Mouse (Mus musculus): Measurements from ENCODE around the gene Enpp1.
"Not testable (repeated sequence)": the region's sequence is repeated elsewhere in the genome, so short reads cannot be mapped to it uniquely, and the experiment has no call there.

Enpp1 gene

DNA sequence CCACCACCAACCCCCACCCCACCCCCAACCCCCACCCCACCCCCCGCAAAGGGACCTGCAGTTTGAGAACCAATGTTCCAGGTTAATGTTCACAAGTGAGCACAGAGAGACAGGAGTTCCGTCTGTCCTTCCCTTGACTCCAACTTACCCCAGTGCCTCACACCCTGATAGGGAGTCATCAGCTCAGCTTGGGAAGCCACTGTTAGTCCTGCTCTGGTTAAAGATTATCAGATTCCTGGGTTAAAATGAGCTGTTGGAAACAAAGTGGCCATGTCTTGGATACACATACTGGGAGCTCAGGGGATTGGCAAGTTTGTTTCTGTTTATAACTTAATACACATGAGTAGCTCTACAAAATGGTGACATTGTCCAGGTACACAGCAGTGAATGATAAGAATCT, 75.0 kb downstream of the Enpp1 start:
- DNase-seq (ENCODE audit: low read depth), result no peak

DNA sequence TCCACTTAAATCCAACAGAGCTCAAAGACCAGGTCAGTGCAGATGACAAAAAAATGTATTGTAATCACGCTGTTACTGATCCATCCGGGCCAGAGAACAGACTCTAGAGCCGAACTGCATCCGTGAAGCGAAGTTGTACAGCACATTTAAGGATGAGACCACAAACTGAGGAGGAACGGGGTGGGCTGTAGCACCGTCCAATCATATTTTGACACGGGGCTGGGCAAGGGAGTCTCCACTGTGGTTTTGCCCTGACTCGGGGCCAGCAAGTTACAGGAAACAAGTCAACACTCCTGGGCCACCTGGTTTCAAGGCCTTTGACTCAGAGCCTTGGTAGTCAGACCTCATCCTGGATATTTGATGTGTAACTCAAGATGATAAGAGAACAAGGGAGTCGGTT, 76.1 kb downstream of the Enpp1 start:
- DNase-seq (ENCODE audit: low read depth), result no peak

DNA sequence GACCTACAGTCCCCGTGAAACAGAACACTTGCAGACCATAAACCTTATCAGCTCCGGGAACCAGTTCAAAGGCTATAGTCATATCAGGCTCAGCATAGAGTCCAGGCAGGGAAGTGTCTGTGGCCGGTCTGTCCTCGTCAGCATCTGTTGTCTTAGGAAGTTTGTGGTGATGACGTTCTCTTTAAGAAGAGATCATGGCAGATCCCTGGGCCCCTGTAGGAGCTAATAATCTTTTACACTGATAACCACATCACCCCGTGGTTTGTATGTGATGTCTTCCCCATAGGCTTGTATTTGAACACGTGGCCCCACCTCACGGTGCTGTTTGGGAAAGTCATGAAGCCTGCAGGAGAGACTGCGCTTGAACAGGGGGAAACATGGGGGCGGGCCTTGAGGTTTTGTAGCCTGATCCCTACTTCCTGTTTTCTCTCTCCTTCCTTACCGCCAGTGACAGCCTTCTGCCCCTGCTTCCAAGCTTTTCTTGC, 76.6 kb downstream of the Enpp1 start:
- DNase-seq (ENCODE audit: low read depth), result no peak

GRCm38 (mm10) chr10:24634288-24634687, 77.7 kb downstream of the Enpp1 start:
- DNase-seq (ENCODE audit: low read depth), result no peak

- DNase-seq (ENCODE audit: low read depth), result no peak
Measured at GRCm38 (mm10) chr10:24631122-24631521, 80.8 kb downstream of the Enpp1 start.

DNA sequence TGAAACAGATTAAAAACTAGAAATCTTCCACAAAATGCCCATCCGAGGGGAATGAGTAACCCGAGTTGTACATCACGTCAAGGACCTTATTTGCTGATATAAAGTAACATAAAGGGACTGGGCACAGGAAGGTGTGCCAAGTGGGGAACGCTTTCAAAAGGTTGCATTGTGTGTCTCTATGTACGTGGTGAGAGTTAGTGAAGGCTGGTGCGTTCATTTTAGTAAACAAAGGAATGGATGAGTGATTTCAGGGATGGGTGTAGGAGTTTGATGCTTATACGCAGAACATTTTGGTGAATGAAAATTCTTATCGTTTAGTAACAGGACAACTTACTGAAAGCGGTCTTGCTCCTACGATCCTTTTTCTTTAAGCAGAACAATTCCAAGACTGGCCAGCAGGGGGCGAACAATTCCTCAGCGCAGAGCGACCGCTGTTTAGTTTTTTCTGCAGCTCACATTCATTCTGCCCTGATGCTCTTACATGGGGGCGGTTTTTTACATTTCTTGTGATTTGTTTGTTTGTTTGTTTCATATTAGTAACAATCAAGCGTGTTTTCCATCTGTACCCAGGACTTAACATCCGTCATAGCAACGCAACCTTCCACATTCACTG, 81.4 kb downstream of the Enpp1 start:
- peak; percentile 45 for DNase-seq (ENCODE audit: low read depth)

GRCm38 (mm10) chr10:24629086-24629720, 82.8 kb downstream of the Enpp1 start:
- no peak for DNase-seq (ENCODE audit: low read depth)

DNA sequence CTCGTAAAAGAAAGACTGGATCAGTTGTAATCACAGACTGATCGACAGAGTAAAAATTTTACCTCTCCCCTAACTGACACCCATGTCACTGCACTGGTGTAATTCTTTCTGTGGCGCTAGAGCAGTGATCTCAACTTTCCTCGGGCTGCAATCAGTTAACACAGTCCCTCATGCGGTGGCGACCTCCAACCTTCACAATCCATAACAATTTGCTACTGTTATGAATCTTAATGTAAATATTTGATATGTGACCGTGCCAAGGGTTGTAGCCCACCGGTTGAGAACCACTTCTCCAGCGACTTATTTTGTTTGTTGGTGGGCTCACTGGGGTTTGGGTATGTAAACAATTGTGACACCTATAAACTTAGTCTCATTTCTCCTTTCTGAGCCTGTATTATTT, 83.5 kb downstream of the Enpp1 start:
- no peak for DNase-seq (ENCODE audit: low read depth)

DNA sequence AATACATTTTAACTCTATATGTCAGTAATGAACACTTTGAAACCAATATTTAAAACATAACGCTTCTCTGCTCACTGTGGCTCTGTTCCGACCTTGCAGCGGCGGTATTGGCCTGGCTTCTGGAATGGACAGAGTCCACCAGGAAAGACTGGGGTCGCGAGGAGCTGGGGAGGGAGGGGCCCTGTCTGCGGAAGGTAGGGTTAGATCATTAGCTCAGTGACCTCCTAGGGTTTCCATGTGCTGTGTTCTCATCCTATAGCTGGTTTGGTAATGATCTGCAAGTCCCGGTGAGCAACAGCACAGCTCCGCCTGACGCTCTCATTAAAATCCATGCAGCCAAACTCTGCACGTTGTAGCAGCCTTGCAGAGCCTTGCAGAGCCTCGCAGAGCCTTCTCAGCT, 84.7 kb downstream of the Enpp1 start:
- no peak for DNase-seq (ENCODE audit: low read depth)

GRCm38 (mm10) chr10:24625060-24625701, 86.8 kb downstream of the Enpp1 start:
- DNase-seq (ENCODE audit: low read depth), result peak; percentile 72

- DNase-seq (ENCODE audit: low read depth), result peak; percentile 51
Measured at GRCm38 (mm10) chr10:24622586-24622985, 89.4 kb downstream of the Enpp1 start.

- DNase-seq (ENCODE audit: low read depth), result peak; percentile 43
Measured at GRCm38 (mm10) chr10:24621572-24621971, 90.4 kb downstream of the Enpp1 start.

- DNase-seq (ENCODE audit: low read depth), result not testable (repeated sequence)
Measured at GRCm38 (mm10) chr10:24616572-24616971, 95.4 kb downstream of the Enpp1 start.

DNA sequence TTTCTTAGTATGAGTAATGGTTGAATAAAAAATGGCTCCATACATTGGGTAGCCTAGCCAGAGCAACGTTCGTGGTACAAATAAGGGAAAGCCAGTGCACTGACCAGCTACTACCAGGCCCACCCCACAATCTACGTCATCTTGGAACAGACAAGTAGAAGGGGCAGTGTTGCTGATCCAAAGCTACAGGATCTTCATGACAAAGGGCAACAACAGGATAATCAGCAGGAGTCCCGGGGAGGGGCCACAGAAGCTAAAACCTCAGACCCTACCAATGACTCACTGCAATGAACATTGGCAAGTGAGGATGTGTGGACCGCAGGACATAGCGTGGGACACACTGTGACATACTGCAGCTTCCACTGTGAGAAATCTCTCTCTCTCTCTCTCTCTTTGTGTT, 96.2 kb downstream of the Enpp1 start:
- DNase-seq (ENCODE audit: low read depth), result no peak

DNA sequence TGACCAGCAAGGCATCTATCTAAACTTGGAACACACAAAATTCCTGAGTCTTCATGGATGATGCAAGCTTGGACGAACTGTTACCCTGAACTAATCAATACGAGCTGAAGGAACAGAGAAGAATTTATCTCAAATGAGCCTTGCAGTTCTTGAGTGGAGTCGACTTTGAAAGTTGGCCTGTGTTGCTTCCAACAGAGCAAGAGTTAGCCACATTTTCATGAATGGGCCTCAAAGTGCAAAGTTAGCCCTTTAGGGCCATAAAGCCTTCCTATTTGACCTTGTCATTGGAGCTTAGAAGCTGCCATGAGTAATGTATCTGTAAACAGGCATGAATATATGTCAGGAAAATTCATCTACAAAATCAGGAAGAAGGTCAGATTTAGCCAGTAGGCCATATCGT, 97.2 kb downstream of the Enpp1 start:
- DNase-seq (ENCODE audit: low read depth), result no peak

DNA sequence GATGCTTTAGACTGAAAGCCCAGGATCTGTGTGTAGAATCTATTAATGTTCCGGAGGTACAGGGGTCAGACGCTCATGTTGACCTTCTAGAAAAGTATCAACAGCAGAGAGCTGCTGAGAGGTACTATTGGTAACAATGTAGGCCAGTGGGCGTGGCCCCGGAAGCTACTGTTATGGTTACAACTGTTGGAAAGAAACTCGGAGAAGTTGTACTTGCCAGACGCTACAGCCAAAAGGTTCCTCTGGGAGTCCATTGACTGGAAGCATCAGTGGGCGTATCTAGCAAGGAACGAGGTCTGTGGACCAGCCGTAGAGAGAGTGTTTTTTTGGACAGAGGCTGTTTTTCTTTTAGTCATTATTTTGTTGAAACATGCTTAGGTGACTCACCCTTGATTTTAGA, 102.2 kb downstream of the Enpp1 start:
- no peak for DNase-seq (ENCODE audit: low read depth)

- DNase-seq (ENCODE audit: low read depth), result no peak
Measured at GRCm38 (mm10) chr10:24609146-24609545, 102.8 kb downstream of the Enpp1 start.

- no peak for DNase-seq (ENCODE audit: low read depth)
Measured at GRCm38 (mm10) chr10:24603727-24604126, 108.2 kb downstream of the Enpp1 start.

DNA sequence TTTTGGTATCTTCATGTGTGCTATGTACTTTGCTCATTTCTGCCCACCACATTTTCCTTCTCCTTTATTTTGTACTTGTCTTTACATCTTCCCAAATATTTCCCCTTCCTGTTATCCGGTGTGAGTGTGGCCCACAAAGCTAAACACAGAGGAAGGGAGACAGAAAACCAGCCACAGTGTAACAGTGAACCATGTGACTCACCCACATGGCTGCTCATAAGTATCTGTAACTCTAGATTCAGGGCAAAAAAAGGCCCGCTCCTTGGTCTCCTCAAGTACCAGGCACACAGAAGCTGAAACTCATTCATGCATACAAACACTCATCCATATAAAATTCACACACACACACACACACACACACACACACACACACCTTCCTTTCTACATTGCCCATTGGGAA, 108.9 kb downstream of the Enpp1 start:
- DNase-seq (ENCODE audit: low read depth), result no peak

DNA sequence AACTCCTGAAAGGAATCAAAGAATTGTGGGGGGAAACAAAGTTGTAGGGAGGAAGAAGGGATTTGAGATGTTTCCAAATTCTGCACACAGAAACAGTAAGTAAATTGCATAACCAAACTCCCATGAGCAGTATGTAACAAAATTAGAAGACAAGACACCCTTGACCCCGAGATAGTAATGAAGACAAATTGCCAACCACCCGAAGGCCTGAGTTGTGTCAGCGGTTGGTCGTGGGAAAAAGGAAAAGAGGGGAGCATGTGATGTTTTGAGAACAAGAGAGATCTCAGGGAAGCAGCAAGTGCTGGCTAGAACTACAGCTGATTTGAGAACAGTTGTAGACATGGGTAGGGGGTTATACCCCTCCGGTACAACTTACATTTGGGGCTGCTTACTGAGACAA, 112.2 kb downstream of the Enpp1 start:
- no peak for DNase-seq (ENCODE audit: low read depth)

DNA sequence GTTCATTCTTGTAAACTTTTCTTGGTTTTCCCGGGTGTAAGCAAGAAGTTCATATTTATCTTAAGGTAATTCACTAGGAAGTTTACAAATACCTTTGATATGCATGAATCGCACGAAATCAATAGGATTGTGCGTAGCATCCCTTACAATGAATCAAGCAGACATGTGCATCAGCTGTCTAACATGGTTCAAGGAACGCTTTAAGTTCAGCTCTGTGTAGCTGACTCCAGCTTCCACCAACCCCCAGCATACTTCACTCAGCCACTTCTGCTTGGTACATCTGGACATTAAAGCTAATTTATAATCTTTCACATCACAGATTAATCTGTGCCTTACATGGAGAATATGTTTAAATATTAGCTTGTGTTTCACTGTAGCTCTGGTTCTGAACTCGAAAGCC, 113.3 kb downstream of the Enpp1 start:
- DNase-seq (ENCODE audit: low read depth), result no peak

DNA sequence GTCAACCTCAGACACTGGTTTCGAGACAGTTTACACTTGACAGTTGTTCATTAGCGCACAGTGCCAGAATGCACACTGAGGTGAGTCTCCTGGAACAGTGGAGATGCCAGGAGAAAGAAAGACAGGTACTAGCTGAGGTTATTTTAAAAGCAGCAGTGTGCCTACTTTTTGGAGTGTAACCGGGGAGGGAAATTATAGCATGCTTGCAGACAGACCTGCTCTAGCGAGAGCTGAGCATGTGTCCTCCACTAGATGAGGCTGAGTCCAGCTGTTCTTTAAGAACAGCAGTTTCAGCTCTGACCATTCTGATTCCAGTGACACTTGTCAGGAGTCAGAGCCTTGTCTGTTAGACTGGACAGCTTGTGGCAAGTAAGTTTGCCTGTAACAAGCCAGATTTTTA, 114.2 kb downstream of the Enpp1 start:
- no peak for DNase-seq (ENCODE audit: low read depth)

GRCm38 (mm10) chr10:24596869-24597339, 115.1 kb downstream of the Enpp1 start:
- no peak for DNase-seq (ENCODE audit: low read depth)

All from fibroblast of lung, adult 2 months (primary cell).